Mouse (Mus musculus): ENCODE measurements at regions not wholly inside any gene's neighbourhood (a gene's known extent, or its start where the extent isn't known, plus 50 kb on each side); places are given as distances from the start of the nearest gene placed in this dataset.

DNA sequence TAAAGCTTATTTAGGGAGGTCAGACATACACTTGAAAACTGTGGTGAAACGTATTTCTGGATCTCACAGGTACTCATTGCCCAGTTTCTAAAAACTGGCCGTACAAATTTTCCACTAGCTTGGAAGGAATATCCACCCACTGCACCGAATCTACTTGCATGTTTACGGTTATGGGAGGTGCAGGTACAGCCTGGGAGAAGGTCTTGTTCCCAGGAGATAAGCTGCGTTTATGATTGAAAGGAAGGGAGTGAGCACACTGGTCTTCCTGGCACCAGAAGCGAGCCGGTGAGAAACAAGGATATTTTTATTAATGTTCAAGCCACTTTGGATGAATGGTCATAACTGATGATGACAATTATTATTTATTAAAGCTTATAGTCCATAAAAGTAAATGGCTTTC is 283.9 kb downstream of the Ccdc91 start:
- Histone ChIP-seq H3K79me2 (ENCODE audit: control insufficient read depth, insufficient read depth, low read length, poor library complexity) (no peaks in the 10 kb centered on the region), H3K27ac (ENCODE audit: control insufficient read depth, low read depth, low read length) (no peak overlapping the region), H3K9me3 (replicated peaks; ENCODE audit: insufficient read depth, low read length) (no peaks in the 10 kb centered on the region), H3K27me3 (ENCODE audit: control insufficient read depth in 1 of 2, insufficient read depth in 2 of 2, low read length in 2 of 2) (no peaks in the 10 kb centered on the region), H3K9ac (ENCODE audit: control insufficient read depth, low read depth, low read length, poor library complexity, severe bottlenecking) (no peak overlapping the region), H3K36me3 (ENCODE audit: control insufficient read depth in 1 of 2, insufficient read depth in 2 of 2, low read length in 2 of 2) (no peaks in the 10 kb centered on the region), H3K4me3 (ENCODE audit: control insufficient read depth in 1 of 2, insufficient read depth in 1 of 2, low read depth in 2 of 2, low read length in 2 of 2) (no peak overlapping the region), H3K4me1 (ENCODE audit: control insufficient read depth in 1 of 2, insufficient read depth in 2 of 2, low read length in 2 of 2) (no peaks in the 10 kb centered on the region)
- no peak for TF ChIP-seq CTCF (IDR thresholded peaks at IDR 0.05 in 2 of 3, conservative IDR thresholded peaks at IDR 0.05 in 1 of 3; ENCODE audit: control insufficient read depth in 1 of 3, insufficient read depth in 1 of 3, low read depth in 2 of 3, low read length in 3 of 3, poor library complexity in 1 of 3, severe bottlenecking in 1 of 3)
- no peak for TF ChIP-seq USF2 (IDR thresholded peaks at IDR 0.05; ENCODE audit: borderline replicate concordance in 1 of 2, insufficient read depth in 1 of 2, low read depth in 1 of 2, low read length in 2 of 2)
- TF ChIP-seq SMC3 (IDR thresholded peaks at IDR 0.05; ENCODE audit: low read depth, low read length): no peak
- no peak for TF ChIP-seq RAD21 (IDR thresholded peaks at IDR 0.05; ENCODE audit: low read depth, low read length)
- TF ChIP-seq MXI1 (IDR thresholded peaks at IDR 0.05; ENCODE audit: low read depth, low read length): no peak
- TF ChIP-seq NELFE (IDR thresholded peaks at IDR 0.05; ENCODE audit: low read depth, low read length): no peak
- no peak for TF ChIP-seq ZKSCAN1 (IDR thresholded peaks at IDR 0.05; ENCODE audit: low read depth, low read length)
- no peak for TF ChIP-seq TBP (IDR thresholded peaks at IDR 0.05; ENCODE audit: low read depth, low read length)
- TF ChIP-seq MYB (IDR thresholded peaks at IDR 0.05; ENCODE audit: low read depth, low read length): no peak
- TF ChIP-seq MYC (IDR thresholded peaks at IDR 0.05; ENCODE audit: low read depth, low read length): no peak
- no peak for TF ChIP-seq POLR2AphosphoS2 (IDR thresholded peaks at IDR 0.05; ENCODE audit: low read length)
- TF ChIP-seq E2F4 (IDR thresholded peaks at IDR 0.05; ENCODE audit: borderline replicate concordance, low read depth, low read length): no peak
- TF ChIP-seq MAX (IDR thresholded peaks at IDR 0.05; ENCODE audit: low read length): no peak
- no peak for TF ChIP-seq MAFK (IDR thresholded peaks at IDR 0.05; ENCODE audit: borderline replicate concordance, low read depth, low read length)
- TF ChIP-seq MAZ (IDR thresholded peaks at IDR 0.05; ENCODE audit: low read depth, low read length): no peak
- no peak for TF ChIP-seq USF1 (IDR thresholded peaks at IDR 0.05; ENCODE audit: low read depth, low read length)
- no peak for TF ChIP-seq ZNF384 (IDR thresholded peaks at IDR 0.05; ENCODE audit: low read depth, low read length)
- no peak for TF ChIP-seq GABPA (IDR thresholded peaks at IDR 0.05; ENCODE audit: low read depth, low read length)
- no peak for DNase-seq (ENCODE audit: low read depth, low spot score)

DNA sequence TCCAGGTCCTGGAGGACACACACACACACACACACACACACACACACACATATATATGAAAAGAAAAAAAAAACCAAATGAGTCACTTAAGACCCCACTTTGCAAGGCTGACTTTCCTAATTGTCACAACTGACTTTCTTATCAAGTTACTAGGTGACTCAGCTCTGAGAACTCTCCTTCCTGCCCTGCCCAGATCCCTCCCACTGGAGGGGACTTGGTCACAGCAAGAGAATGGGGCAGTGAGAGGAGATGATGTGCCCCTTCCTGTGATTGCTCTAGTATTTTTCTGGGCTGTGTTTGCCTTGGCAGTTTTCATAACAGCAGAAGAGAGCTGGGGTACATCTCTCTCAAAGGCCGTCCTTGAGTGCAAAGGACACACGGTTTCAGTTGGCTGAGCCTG is 284.5 kb downstream of the Ccdc91 start:
- TF ChIP-seq USF2 (IDR thresholded peaks at IDR 0.05; ENCODE audit: borderline replicate concordance in 1 of 2, insufficient read depth in 1 of 2, low read depth in 1 of 2, low read length in 2 of 2) (no peak), TAL1 (IDR thresholded peaks at IDR 0.05; ENCODE audit: low read length) (no peak), MYC (IDR thresholded peaks at IDR 0.05; ENCODE audit: low read depth, low read length) (no peak), ZKSCAN1 (IDR thresholded peaks at IDR 0.05; ENCODE audit: low read depth, low read length) (no peak), MEF2A (IDR thresholded peaks at IDR 0.05; ENCODE audit: extremely low read depth, insufficient replicate concordance, low read depth, low read length, poor library complexity, severe bottlenecking) (no peak), TCF12 (IDR thresholded peaks at IDR 0.05; ENCODE audit: low read depth, low read length) (no peak), RCOR1 (IDR thresholded peaks at IDR 0.05; ENCODE audit: low read depth, low read length) (no peak), MXI1 (IDR thresholded peaks at IDR 0.05; ENCODE audit: low read depth, low read length) (no peak), EP300 (IDR thresholded peaks at IDR 0.05; ENCODE audit: low read depth in 1 of 2, low read length in 2 of 2) (no peak), MAFK (IDR thresholded peaks at IDR 0.05; ENCODE audit: borderline replicate concordance, low read depth, low read length) (no peak), HCFC1 (IDR thresholded peaks at IDR 0.05; ENCODE audit: low read depth, low read length) (no peak), MAZ (IDR thresholded peaks at IDR 0.05; ENCODE audit: low read depth, low read length) (no peak), NRF1 (IDR thresholded peaks at IDR 0.05; ENCODE audit: insufficient read depth, low read depth, low read length, poor library complexity, severe bottlenecking) (no peak), MAX (IDR thresholded peaks at IDR 0.05; ENCODE audit: low read length) (no peak), BHLHE40 (IDR thresholded peaks at IDR 0.05; ENCODE audit: borderline replicate concordance, low read depth, low read length) (no peak), ETS1 (IDR thresholded peaks at IDR 0.05; ENCODE audit: low read depth, low read length) (no peak), E2F4 (IDR thresholded peaks at IDR 0.05; ENCODE audit: borderline replicate concordance, low read depth, low read length) (no peak)

More for the DNA sequence above, 284.5 kb downstream of the Ccdc91 start:
- Histone ChIP-seq H3K79me2 (ENCODE audit: control insufficient read depth, insufficient read depth, low read length, poor library complexity) (no peaks in the 10 kb centered on the region), H3K27me3 (ENCODE audit: control insufficient read depth in 1 of 2, insufficient read depth in 2 of 2, low read length in 2 of 2) (no peaks in the 10 kb centered on the region), H3K36me3 (ENCODE audit: control insufficient read depth in 1 of 2, insufficient read depth in 2 of 2, low read length in 2 of 2) (no peaks in the 10 kb centered on the region), H3K9me3 (replicated peaks; ENCODE audit: insufficient read depth, low read length) (no peaks in the 10 kb centered on the region), H3K4me1 (ENCODE audit: control insufficient read depth in 1 of 2, insufficient read depth in 2 of 2, low read length in 2 of 2) (no peaks in the 10 kb centered on the region), H3K27ac (ENCODE audit: control insufficient read depth, low read depth, low read length) (no peak overlapping the region), H3K4me3 (ENCODE audit: control insufficient read depth in 1 of 2, insufficient read depth in 1 of 2, low read depth in 2 of 2, low read length in 2 of 2) (no peak overlapping the region), H3K9ac (ENCODE audit: control insufficient read depth, low read depth, low read length, poor library complexity, severe bottlenecking) (no peak overlapping the region)
- peak; percentile 41 for DNase-seq (ENCODE audit: low read depth, low spot score)
